Mouse (Mus musculus) cortical plate, adult 2 months (tissue): ENCODE data around the gene B4galt1.

Source experiments
- CTCF ChIP-seq: fragments of 200-500 bp; IDR thresholded peaks from 2 replicates; pipeline ENCODE4 v1.5.1; 2011; ENCODE audit warnings: mild to moderate bottlenecking, control low read depth, low read length; ENCODE audit not compliant: insufficient read depth; ENCODE audit errors: extremely low read depth
- POLR2A ChIP-seq: fragments of 200-500 bp; IDR thresholded peaks from 2 replicates; pipeline ENCODE4 v1.6.1; 2011; ENCODE audit warnings: mild to moderate bottlenecking, low read length, control low read depth; ENCODE audit not compliant: insufficient read depth; ENCODE audit errors: extremely low read depth

DNA sequence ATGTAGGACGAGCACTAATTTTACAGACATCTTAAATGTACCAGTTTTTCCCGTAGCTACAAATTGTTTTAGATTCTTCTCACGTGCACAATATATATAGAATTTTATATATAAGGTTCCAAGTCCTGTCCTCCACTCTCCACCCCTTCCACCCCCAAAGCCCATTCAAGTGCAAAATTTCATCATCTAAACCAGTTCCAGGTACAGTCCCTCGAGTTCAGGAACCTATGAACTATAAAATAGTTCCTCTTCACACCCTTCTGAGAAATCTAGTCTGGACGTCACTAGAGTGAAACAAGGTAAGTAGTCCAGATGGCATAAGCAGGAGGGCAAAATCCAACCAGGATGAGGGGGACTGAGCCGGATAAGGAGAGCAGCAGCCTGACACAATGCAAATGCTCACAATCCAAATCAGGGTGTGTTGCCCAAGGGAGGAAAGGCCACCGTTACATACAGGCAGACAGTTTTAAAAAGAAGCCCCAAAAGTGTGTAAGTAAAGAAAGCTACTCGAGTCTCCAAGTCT lies 4.1 kb upstream of the B4galt1 start:
- TF ChIP-seq CTCF = no peak
- no peak for TF ChIP-seq POLR2A
